Mouse (Mus musculus) erythroid progenitor cell, adult 5-6 weeks (primary cell): ENCODE data around the gene Plekho2. TPM values are rescaled to one million over a fixed set of nuclear protein-coding genes. Genes with fewer than 3 reads are reported as not detected.

Experiments used
- ATAC-seq: replicated peaks from 2 replicates; pipeline ENCODE4 v1.8.0; 2016; ENCODE audit warnings: moderate number of reproducible peaks, mild to moderate bottlenecking, moderate TSS enrichment, inconsistent platforms; ENCODE audit not compliant: poor library complexity, low FRiP score, severe bottlenecking
- total RNA-seq, 2 experiments: library from RNA; stranded (forward) in 1 of 2; stranded (reverse) in 1 of 2; fragments of 150-400 nt in 1 of 2; fragments of 186-747, 209-891 nt in 1 of 2; gene quantifications; 2 replicates each; pipeline versions ENCODE4 v1.2.3 to v1.2.4; 2015 to 2017; ENCODE audit warnings: low replicate concordance in 2 of 2

Plekho2 gene
- total RNA-seq, 2 experiments from 2014 or later, result 32.3 to 48.6 TPM

GRCm38 (mm10) chr9:65558806-65559205 lies 21.0 kb downstream of the Plekho2 start:
- ATAC-seq, result no peak

GRCm38 (mm10) chr9:65556979-65557378 lies 22.9 kb downstream of the Plekho2 start:
- ATAC-seq, result no peak

- ATAC-seq, result no peak
These were observed 23.5 kb downstream of the Plekho2 start for GRCm38 (mm10) chr9:65556349-65556748.

- ATAC-seq, result peak; percentile 18; the same call in 1 of the 2 replicates
These were observed 24.2 kb downstream of the Plekho2 start for GRCm38 (mm10) chr9:65555621-65556020.

- ATAC-seq, result peak; percentile 91
These were observed 24.8 kb downstream of the Plekho2 start for GRCm38 (mm10) chr9:65555001-65555405.

GRCm38 (mm10) chr9:65552711-65553110 lies 27.1 kb downstream of the Plekho2 start:
- ATAC-seq, result no peak

- no peak for ATAC-seq
These were observed 27.7 kb downstream of the Plekho2 start for GRCm38 (mm10) chr9:65552141-65552540.

- no peak for ATAC-seq
These were observed 28.8 kb downstream of the Plekho2 start for GRCm38 (mm10) chr9:65551035-65551434.

- no peak for ATAC-seq
These were observed 29.6 kb downstream of the Plekho2 start for GRCm38 (mm10) chr9:65550079-65550831.

- no peak for ATAC-seq
These were observed 30.2 kb downstream of the Plekho2 start for GRCm38 (mm10) chr9:65549643-65550042.

GRCm38 (mm10) chr9:65549139-65549538 lies 30.7 kb downstream of the Plekho2 start:
- ATAC-seq, result no peak

GRCm38 (mm10) chr9:65548311-65548710 lies 31.5 kb downstream of the Plekho2 start:
- no peak for ATAC-seq

- ATAC-seq, result no peak
These were observed 32.0 kb downstream of the Plekho2 start for GRCm38 (mm10) chr9:65547844-65548243.

- ATAC-seq, result no peak
These were observed 32.7 kb downstream of the Plekho2 start for GRCm38 (mm10) chr9:65547111-65547510.

GRCm38 (mm10) chr9:65546413-65546695 lies 33.5 kb downstream of the Plekho2 start:
- ATAC-seq, result no peak

GRCm38 (mm10) chr9:65545635-65546412 lies 34.0 kb downstream of the Plekho2 start:
- ATAC-seq, result no peak

- ATAC-seq, result no peak
These were observed 37.7 kb downstream of the Plekho2 start for GRCm38 (mm10) chr9:65542111-65542524.

GRCm38 (mm10) chr9:65541126-65542068 lies 38.4 kb downstream of the Plekho2 start:
- peak; percentile 31; the same call in 1 of the 2 replicates for ATAC-seq

- no peak for ATAC-seq
These were observed 40.1 kb downstream of the Plekho2 start for GRCm38 (mm10) chr9:65539697-65540096.
